Mouse (Mus musculus): ENCODE data around the gene Clip3.

Clip3 gene

GRCm38 (mm10) chr7:30293795-30294194 lies 2.3 kb downstream of the Clip3 start:
- no peak for ATAC-seq (ENCODE audit: insufficient number of reproducible peaks, low FRiP score, low TSS enrichment)

DNA sequence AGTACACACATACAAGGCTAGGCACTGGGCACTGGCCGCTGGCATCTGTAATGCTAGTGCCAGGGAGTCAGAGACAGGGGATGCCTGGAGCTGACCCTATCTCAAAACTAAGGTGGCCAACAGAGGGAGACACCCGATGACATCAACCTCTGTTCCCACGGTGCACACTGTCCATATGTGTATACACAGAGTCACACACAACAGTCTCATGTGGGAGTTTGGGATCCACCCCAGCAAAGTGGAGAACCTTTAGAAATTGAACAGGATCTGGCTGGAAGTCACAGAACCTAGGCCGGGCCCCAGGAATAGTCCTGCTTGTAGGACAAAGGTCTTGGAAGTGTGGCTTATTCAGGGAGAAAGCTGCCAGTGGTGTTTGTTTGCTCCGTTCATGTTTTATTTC lies 2.8 kb downstream of the Clip3 start:
- no peak for ATAC-seq (ENCODE audit: insufficient number of reproducible peaks, low FRiP score, low TSS enrichment)

DNA sequence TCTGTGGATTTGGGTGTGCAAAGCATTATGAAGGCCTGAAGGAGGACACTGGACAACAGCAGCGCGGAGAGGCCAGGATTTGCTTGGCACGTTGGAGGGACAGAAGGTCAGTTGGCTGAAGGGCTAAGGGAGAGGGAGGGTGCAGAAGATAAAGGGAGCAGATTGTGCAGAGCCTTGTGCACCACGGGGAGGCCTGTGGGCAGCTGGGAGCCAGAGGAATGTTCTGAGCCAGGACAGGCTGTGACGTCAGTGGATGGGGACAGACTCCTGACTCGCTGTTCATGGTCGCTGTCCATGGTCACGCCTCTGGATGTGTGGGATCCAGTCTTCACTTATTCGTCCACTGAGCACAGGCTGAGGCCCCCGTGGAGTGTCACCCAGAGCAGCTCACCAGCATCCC lies 3.6 kb downstream of the Clip3 start:
- peak; percentile 72; the same call in 1 of the 2 replicates for ATAC-seq (ENCODE audit: insufficient number of reproducible peaks, low FRiP score, low TSS enrichment)

DNA sequence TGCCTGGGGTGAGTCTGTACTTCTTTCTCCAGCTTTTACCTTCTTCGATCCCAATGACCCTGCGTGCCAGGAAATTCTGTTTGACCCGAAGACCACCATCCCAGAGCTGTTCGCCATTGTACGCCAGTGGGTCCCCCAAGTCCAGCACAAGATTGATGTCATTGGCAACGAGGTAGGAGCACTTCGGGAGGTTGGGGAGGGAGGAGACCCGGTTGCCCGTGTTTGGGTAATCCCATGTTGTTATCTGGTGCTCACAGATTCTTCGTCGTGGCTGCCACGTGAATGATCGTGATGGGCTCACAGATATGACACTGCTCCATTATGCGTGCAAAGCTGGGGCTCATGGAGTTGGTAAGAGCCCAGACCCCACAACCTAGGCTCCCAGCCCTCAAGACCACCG lies 5.3 kb downstream of the Clip3 start:
- ATAC-seq (ENCODE audit: insufficient number of reproducible peaks, low FRiP score, low TSS enrichment): no peak

- ATAC-seq (ENCODE audit: insufficient number of reproducible peaks, low FRiP score, low TSS enrichment): no peak
Observed at GRCm38 (mm10) chr7:30297266-30297665, 5.7 kb downstream of the Clip3 start.

DNA sequence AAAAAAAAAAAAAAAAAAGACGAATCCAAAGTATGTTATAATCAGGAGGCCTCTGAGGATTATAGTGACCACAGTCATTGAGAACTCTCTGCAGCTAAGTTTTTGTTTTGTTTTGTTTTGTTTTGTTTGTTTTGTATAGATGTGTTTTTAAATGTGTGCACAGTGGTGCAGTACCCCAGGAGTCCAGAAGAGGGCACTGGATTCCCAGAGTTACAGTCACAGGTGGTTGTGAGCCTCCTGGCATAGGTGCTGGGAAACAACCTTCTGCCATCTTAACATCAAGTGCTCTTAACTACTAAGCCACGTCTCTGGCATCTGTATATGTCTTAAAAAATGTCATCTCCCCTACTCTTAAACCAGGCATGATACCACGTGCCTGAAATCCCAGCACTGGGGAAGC lies 9.4 kb downstream of the Clip3 start:
- no peak for ATAC-seq (ENCODE audit: insufficient number of reproducible peaks, low FRiP score, low TSS enrichment)

GRCm38 (mm10) chr7:30306083-30306779 lies 14.7 kb downstream of the Clip3 start:
- no peak for ATAC-seq (ENCODE audit: insufficient number of reproducible peaks, low FRiP score, low TSS enrichment)

DNA sequence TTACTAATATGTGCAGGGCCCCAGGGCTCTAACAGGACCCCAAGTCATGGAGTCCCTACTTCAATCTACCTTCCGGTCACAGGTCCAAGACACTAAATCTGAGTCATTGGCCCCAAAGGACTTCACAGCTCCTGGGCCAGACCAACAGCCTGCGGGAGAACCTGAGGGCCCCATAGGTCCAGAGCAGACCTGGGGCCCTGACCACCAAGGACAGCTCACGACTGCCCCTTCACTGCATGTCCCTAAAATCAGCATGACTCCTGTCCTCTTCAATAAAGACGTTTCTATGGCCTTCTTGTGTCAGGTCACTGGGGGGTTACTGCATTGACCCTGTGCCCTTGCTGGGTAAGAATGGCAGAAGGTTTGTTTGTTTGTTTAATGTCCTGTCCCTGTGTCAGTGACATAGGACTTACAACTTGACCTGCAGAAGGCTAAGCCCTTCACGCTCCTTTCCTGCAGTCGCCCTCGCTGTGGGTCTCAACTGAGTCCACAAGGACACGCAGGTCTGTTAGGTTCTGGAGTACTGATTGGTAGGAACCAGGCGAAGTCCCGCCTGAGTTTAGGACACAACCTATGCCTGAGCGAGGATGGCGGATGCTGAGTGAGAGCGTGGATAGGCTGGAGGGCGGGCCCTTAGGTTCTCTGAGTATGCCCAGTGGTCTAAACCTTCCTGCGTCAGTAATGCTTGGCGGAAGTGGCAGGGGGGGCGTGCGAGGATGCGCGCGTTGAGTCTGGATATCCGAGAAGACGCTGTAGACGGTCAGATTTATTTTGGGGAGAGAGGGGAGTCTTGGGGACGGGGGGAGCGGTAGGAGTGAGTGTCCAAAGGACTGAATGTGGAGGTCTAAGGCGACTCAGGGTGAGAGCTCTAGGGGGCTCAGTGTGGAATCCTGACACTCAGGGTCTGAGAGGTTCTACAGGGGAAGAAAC lies 16.8 kb downstream of the Clip3 start, which contains the start of gene Alkbh6:
Gene Alkbh6, plus strand, starts transcription at position 642 of the 930 bp plus-strand sequence.
- ATAC-seq (ENCODE audit: insufficient number of reproducible peaks, low FRiP score, low TSS enrichment): peak; percentile 98

DNA sequence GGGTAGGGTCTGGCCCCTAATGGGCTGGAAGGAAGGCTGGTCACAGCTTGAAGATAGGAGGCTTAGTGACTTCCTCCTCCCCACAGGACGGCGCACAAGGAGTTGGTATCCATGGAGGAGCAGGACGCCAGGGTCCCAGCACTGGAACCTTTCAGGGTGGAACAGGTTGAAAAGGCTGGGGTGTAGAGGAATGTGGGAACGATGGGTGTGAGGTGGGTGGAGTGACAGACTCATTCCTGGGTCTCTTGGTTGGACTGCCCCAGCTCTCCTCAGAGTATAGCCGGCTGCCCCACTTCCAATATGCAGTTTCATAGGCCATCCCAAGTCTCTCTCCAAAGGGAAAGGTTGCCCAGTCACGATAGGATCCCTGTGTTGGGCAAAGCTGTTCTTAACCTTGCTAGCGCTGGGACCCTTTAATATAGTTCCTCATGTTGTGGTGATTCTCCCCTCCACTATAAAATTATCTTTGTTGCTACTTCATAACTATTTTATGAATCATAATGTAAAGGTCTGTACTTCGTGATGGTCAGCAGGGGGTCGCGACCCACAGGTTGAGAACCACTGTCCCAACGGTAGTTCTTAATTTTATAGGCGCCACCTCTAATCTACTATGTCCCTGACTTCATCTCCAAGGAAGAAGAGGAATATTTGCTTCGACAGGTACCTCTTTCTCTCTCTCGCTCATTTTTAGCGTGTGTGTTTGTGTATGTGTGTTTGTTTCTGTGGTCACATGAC lies 18.0 kb downstream of the Clip3 start:
- ATAC-seq (ENCODE audit: insufficient number of reproducible peaks, low FRiP score, low TSS enrichment): no peak

DNA sequence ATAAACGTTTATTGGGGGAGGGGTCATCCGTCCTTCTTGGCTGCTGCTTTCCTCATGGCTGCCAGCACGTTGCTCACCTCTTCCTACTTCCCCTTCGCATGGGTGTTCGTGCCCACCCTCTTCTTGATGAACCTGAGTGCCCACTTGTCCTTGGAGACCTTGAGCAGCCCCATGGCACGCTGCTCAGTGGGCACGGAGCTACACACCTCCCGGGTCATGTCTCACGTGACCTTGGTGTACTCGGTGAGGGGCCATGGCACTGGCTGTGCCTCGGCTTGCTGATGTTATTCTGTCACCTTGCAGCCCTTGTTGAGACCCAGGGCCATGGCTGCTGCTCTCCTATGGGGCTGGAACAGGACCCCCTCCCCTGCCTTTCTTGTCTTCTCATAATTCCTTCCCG lies 18.6 kb downstream of the Clip3 start:
- no peak for ATAC-seq (ENCODE audit: insufficient number of reproducible peaks, low FRiP score, low TSS enrichment)

DNA sequence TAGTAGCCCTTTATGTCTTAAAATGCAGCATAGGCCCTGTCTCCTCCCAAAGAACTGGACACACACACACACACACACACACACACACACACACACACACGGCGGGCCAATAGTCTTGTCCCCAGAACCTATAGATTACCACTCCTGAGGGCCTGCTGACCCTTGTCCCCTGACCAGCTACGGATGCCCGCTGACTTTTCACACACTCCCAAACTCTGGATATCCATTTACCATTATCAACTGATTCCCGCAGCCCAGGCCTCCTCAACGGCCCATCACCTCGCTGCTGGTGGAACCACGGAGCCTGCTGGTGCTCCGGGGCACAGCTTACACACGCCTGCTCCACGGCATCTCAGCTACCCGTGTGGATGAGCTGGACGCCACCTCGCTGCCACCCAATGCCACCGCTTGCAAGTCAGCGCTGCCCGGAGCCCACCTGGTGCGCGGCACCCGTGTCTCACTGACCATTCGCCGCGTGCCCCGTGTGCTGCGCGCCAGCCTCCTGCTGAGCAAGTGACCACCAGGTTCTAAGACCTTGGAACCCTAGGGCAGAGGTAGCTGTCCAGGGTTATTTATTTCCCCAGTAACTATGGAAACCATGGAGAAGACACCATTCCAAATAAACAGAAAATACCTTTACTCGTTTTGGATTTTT lies 22.3 kb downstream of the Clip3 start:
- ATAC-seq (ENCODE audit: insufficient number of reproducible peaks, low FRiP score, low TSS enrichment): no peak

GRCm38 (mm10) chr7:30314721-30315155 lies 23.2 kb downstream of the Clip3 start, which contains the start of gene Syne4:
Gene Syne4 (plus strand): TSS chr7:30314807.
- no peak for ATAC-seq (ENCODE audit: insufficient number of reproducible peaks, low FRiP score, low TSS enrichment)

DNA sequence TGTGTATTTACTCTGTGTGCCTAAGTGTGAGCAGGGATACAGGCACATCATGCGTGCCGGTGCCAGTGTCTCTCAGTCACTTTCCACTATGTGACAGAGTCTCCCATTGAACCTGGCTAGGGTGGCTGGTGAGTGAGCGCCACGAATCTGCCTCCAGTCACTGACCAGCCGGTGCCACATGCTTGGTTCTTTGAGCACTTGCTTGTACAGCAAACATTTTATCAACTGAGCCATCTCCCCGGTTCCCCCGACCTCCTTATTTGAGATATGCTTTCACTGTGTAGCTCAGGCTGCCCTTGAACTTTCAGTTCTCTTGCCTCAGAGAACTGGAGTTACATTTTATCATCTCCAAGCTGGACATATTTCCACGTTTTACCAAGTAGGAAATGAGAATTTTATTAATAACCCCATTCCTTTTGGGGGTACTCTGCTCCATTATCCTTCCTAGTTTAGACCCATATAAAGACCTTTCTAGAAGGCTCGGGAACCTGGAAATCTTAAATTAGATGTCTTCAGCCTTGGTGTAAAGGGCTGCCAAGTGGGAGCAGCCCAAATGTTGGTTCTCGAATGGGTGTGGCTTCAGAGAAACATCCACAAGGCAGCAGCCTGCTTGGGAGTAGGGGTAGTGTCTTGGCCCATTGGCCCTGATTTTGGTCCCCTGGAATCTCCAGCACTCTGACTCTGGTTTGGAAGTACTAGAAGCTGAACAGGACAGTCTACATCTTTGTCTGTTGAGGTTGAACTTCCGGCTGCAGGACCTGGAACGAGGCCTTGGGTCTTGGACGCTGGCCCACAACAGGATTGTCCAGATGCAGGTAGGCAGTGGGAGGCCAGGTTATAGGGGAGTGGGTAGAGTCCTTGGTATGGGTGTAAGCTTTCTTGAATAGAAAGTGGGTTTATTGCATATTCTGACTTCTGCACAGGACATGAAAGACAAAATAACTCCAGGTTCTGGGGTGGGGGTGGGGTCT lies 24.3 kb downstream of the Clip3 start:
- no peak for ATAC-seq (ENCODE audit: insufficient number of reproducible peaks, low FRiP score, low TSS enrichment)

DNA sequence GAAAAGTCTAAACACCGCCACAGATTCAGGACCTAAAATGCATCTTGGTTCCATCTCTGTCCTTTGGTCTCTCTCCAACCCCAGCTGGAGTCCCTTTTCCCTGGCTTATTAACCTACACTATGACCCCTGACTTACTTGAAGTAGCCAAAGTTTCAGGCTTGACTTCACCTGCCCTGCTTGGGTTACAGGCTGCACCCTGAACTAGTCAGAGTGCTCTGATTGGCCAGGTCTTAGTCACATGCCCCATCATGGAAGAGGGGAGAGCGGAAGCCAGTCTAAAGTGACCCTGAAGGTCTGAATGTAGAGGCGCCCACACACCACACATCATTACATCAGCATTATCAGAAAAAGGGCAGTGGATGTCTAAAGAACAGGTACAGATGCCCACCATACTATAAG lies 26.6 kb downstream of the Clip3 start:
- no peak for ATAC-seq (ENCODE audit: insufficient number of reproducible peaks, low FRiP score, low TSS enrichment)

- ATAC-seq (ENCODE audit: insufficient number of reproducible peaks, low FRiP score, low TSS enrichment): no peak
Observed at GRCm38 (mm10) chr7:30320946-30321345, 29.4 kb downstream of the Clip3 start.

- peak; percentile 58; the same call in 1 of the 2 replicates for ATAC-seq (ENCODE audit: insufficient number of reproducible peaks, low FRiP score, low TSS enrichment)
Observed at GRCm38 (mm10) chr7:30321539-30322284, 30.2 kb downstream of the Clip3 start, which contains the start of gene E130208F15Rik. Gene E130208F15Rik (plus strand): TSS chr7:30321740.

GRCm38 (mm10) chr7:30322285-30322667 lies 30.7 kb downstream of the Clip3 start:
- peak; percentile 83 for ATAC-seq (ENCODE audit: insufficient number of reproducible peaks, low FRiP score, low TSS enrichment)

DNA sequence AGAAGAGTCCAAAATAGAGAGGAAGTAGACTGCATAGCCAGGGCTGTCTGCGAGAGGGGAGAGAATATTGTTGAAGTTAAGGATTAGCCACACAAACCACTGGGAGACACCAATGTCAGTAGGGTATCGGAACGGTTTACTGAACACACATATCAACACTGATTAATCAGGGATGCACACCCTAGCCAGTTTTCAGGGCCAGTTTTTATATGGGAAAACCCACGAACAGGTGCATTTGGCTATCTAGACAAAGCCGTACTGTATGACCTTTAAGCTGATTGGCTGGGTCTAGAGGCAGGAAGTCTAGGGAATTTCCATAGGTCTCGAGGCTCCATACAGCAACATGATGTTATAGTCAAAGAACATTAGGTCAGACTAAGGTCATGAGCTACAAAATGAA lies 31.3 kb downstream of the Clip3 start:
- no peak for ATAC-seq (ENCODE audit: insufficient number of reproducible peaks, low FRiP score, low TSS enrichment)
